Mouse (Mus musculus): ENCODE results near the gene Ebf1. TPM values are rescaled to one million over a fixed set of nuclear protein-coding genes. Genes with fewer than 3 reads are reported as not detected.
"Not testable (repeated sequence)": the region's sequence is repeated elsewhere in the genome, so short reads cannot be mapped to it uniquely, and the experiment has no call there.

Ebf1 gene
- polyA plus RNA-seq (2012; ENCODE audit: insufficient read depth, insufficient read length, low replicate concordance, missing spikeins): not detected in 2 replicates

- TF ChIP-seq CTCF (IDR thresholded peaks at IDR 0.05; ENCODE audit: insufficient read depth, low read depth, low read length): no peak
- TF ChIP-seq POLR2A (IDR thresholded peaks at IDR 0.05; ENCODE audit: insufficient read depth, low read depth, low read length): no peak
- H3K27ac ChIP-seq (ENCODE audit: insufficient read depth, low read depth, low read length): no peak within 1 kb of the TSS
- peaks cover 14% of the 10 kb centered on the region for H3K4me1 ChIP-seq (ENCODE audit: control insufficient read depth, insufficient read depth, low read length)
- WGBS: 1% methylated on average over 28 of the region's 31 CpGs
- peak within 1 kb of the TSS; percentile 48 for H3K4me3 ChIP-seq (ENCODE audit: insufficient read depth, low read depth, low read length)
Measured at GRCm38 (mm10) chr11:44616788-44617712, at the start of gene Ebf1. Gene Ebf1, plus strand, starts transcription at chr11:44617317.

DNA sequence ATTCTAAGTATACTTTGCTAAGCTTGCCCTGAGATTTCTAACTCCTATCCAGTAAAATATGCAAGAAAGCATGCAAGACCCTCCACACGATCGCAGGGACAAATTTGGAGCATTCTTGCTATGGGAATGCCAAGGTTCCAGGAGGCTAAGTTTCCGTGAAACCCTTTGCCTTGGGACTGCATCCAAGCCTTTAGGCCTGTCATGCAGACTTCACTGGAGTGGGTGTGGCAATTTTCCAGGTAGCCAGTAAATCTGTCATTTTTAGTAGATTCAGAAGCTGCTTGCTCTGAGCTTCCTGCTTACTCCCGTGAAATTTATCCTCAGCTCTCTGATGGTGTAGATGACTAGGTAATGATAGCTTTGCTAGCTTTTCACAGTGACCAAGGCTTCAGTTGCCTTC lies 46.8 kb upstream of the Ebf1 start:
- not testable (repeated sequence) for H3K4me1 ChIP-seq (ENCODE audit: control insufficient read depth, insufficient read depth, low read length); H3K27ac ChIP-seq (ENCODE audit: insufficient read depth, low read depth, low read length); H3K4me3 ChIP-seq (ENCODE audit: insufficient read depth, low read depth, low read length)
- WGBS: 90% methylated on average over 4 of the region's 4 CpGs

GRCm38 (mm10) chr11:44572781-44573180 lies 44.3 kb upstream of the Ebf1 start:
- TF ChIP-seq POLR2A (IDR thresholded peaks at IDR 0.05; ENCODE audit: insufficient read depth, low read depth, low read length): no peak
- no peak for TF ChIP-seq CTCF (IDR thresholded peaks at IDR 0.05; ENCODE audit: insufficient read depth, low read depth, low read length)
- Histone ChIP-seq H3K4me3 (ENCODE audit: insufficient read depth, low read depth, low read length) (no peak overlapping the region), H3K27ac (ENCODE audit: insufficient read depth, low read depth, low read length) (no peak overlapping the region), H3K4me1 (ENCODE audit: control insufficient read depth, insufficient read depth, low read length) (no peaks in the 10 kb centered on the region)
- whole genome bisulfite sequencing: 94% methylated on average over 5 of the region's 5 CpGs

DNA sequence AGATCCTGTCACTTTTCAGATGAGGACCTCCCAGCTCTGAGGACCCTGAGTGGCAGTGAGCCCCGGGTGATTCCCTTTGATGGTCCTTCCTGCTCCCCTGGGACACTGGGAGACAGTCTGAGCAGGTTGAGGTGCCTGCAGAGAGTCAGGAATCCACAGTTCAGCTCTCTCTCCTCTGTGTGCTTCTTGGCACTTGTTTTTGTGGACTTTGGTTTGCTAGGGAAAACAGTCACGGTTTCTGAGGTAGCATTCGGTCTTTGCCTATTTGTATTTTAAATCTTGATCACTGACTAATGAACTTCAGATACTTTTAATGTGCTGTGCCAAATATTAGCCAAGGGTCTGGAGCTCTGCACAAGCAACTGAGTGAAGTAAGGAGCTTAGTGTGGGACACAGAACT lies 43.7 kb upstream of the Ebf1 start:
- Histone ChIP-seq H3K27ac (ENCODE audit: insufficient read depth, low read depth, low read length) (no peak overlapping the region), H3K4me1 (ENCODE audit: control insufficient read depth, insufficient read depth, low read length) (no peaks in the 10 kb centered on the region), H3K4me3 (ENCODE audit: insufficient read depth, low read depth, low read length) (no peak overlapping the region)
- no peak for TF ChIP-seq CTCF (IDR thresholded peaks at IDR 0.05; ENCODE audit: insufficient read depth, low read depth, low read length)
- TF ChIP-seq POLR2A (IDR thresholded peaks at IDR 0.05; ENCODE audit: insufficient read depth, low read depth, low read length): no peak
- 77% methylated on average over 3 of the region's 3 CpGs for WGBS

DNA sequence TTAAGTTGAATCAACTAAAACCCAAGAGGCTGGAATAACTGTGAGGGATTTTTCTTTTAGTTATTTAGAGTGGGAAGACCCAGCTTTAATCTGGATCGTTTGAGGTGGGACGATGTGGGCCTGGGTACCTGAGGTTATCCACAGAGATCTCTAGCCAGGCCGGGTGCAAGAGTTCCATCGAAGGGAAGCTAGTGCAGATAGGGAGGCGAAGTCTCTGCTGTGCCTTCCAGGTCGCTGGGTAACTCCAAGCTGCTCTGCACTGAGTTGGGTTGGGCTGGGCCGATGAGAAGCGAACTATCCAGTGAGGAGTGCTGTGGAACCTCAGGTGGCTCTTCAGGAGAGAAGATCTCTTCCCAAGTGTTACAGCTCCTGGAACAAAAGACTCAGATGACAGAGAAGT lies 42.7 kb upstream of the Ebf1 start:
- WGBS: 96% methylated on average over 8 of the region's 8 CpGs
- TF ChIP-seq CTCF (IDR thresholded peaks at IDR 0.05; ENCODE audit: insufficient read depth, low read depth, low read length) (no peak), POLR2A (IDR thresholded peaks at IDR 0.05; ENCODE audit: insufficient read depth, low read depth, low read length) (no peak)
- H3K4me1 ChIP-seq (ENCODE audit: control insufficient read depth, insufficient read depth, low read length): no peaks in the 10 kb centered on the region
- H3K27ac ChIP-seq (ENCODE audit: insufficient read depth, low read depth, low read length): no peak overlapping the region
- no peak overlapping the region for H3K4me3 ChIP-seq (ENCODE audit: insufficient read depth, low read depth, low read length)

DNA sequence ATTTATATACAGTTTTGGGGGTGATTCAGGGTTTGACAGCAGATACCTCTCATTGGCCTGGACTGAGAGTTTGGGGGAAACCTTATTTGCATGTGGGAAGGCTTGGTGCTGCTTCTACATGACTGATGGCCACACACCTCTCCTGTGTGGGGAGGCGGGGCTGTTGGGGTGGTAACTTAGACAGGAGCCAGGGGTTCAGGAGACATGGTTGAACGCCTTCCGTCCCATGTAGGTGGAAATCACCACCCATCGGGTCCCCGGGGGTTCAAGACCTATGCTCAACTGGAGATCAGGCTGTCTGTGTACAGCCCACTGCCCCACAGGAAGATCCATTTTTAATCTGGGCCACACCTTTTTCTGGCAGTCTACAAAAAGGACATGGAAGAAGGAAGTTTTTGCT lies 42.3 kb upstream of the Ebf1 start:
- 98% methylated on average over 5 of the region's 5 CpGs for WGBS
- H3K4me1 ChIP-seq (ENCODE audit: control insufficient read depth, insufficient read depth, low read length): no peaks in the 10 kb centered on the region
- TF ChIP-seq CTCF (IDR thresholded peaks at IDR 0.05; ENCODE audit: insufficient read depth, low read depth, low read length) (no peak), POLR2A (IDR thresholded peaks at IDR 0.05; ENCODE audit: insufficient read depth, low read depth, low read length) (no peak)
- H3K27ac ChIP-seq (ENCODE audit: insufficient read depth, low read depth, low read length): no peak overlapping the region
- no peak overlapping the region for H3K4me3 ChIP-seq (ENCODE audit: insufficient read depth, low read depth, low read length)

GRCm38 (mm10) chr11:44577911-44578310 lies 39.2 kb upstream of the Ebf1 start:
- Histone ChIP-seq H3K4me3 (ENCODE audit: insufficient read depth, low read depth, low read length) (no peak overlapping the region), H3K4me1 (ENCODE audit: control insufficient read depth, insufficient read depth, low read length) (no peaks in the 10 kb centered on the region), H3K27ac (ENCODE audit: insufficient read depth, low read depth, low read length) (no peak overlapping the region)
- 86% methylated on average over 9 of the region's 9 CpGs for WGBS
- TF ChIP-seq POLR2A (IDR thresholded peaks at IDR 0.05; ENCODE audit: insufficient read depth, low read depth, low read length) (no peak), CTCF (IDR thresholded peaks at IDR 0.05; ENCODE audit: insufficient read depth, low read depth, low read length) (no peak)

- no peak overlapping the region for H3K4me3 ChIP-seq (ENCODE audit: insufficient read depth, low read depth, low read length)
- WGBS: 38% methylated on average over 11 of the region's 11 CpGs
- TF ChIP-seq CTCF (IDR thresholded peaks at IDR 0.05; ENCODE audit: insufficient read depth, low read depth, low read length) (no peak), POLR2A (IDR thresholded peaks at IDR 0.05; ENCODE audit: insufficient read depth, low read depth, low read length) (no peak)
- no peaks in the 10 kb centered on the region for H3K4me1 ChIP-seq (ENCODE audit: control insufficient read depth, insufficient read depth, low read length)
- H3K27ac ChIP-seq (ENCODE audit: insufficient read depth, low read depth, low read length): no peak overlapping the region
Measured at GRCm38 (mm10) chr11:44581277-44581683, 35.8 kb upstream of the Ebf1 start.

DNA sequence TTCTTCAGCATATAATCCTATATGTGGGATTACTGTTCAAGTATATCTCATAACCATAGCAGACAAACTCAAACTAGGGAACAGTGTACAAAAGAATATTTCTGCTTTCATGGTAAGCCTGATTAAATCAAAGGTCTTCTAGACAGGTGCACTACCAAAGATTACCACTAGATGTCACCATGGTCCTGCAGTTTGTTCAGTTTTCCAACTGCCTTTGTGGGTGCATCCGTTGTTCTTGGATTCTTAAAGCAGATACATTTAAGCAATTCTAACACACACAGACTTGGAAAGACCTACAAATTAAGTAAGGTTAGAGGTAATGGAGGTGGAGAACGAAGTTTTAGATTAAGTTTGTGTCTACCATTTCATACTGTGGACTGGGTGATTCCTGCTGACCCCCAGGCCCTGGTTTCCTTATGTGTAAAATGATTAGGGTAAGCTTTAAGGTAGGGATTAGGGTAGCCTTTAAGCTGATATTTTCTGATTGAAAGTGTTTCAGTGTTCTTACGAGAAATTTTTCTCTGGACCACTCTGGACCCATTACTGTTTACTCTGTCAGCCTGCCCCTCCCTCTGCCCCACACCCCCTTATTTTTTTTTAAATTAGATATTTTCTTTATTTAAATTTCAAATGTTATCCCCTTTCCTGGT lies 30.9 kb upstream of the Ebf1 start:
- Histone ChIP-seq H3K27ac (ENCODE audit: insufficient read depth, low read depth, low read length) (no peak overlapping the region), H3K4me3 (ENCODE audit: insufficient read depth, low read depth, low read length) (no peak overlapping the region), H3K4me1 (ENCODE audit: control insufficient read depth, insufficient read depth, low read length) (no peaks in the 10 kb centered on the region)
- no peak for TF ChIP-seq POLR2A (IDR thresholded peaks at IDR 0.05; ENCODE audit: insufficient read depth, low read depth, low read length)
- no peak for TF ChIP-seq CTCF (IDR thresholded peaks at IDR 0.05; ENCODE audit: insufficient read depth, low read depth, low read length)
- WGBS: 8% methylated on average over 3 of the region's 3 CpGs

Data from olfactory bulb, adult 2 months (tissue).